Mouse (Mus musculus): ENCODE data around the gene Cpsf6. TPM values are rescaled to one million over a fixed set of nuclear protein-coding genes. Genes with fewer than 3 reads are reported as not detected.

Cpsf6 gene
- polyA plus RNA-seq (2015; fragmentation: Nextera tagmentation; extraction: Ambion mirVana) = 85.7 and 89.7 TPM in 2 replicates

- Histone ChIP-seq H3K4me2 (ENCODE audit: low read depth, low read length) (no peak within 1 kb of the TSS), H3K36me3 (ENCODE audit: control insufficient read depth, insufficient read depth) (no peaks in the 10 kb centered on the region), H3K27ac (ENCODE audit: low read length) (no peak within 1 kb of the TSS), H3K9ac (ENCODE audit: low read length) (no peak within 1 kb of the TSS), H3K4me1 (ENCODE audit: control insufficient read depth, insufficient read depth, low read length) (peaks cover 8% of the 10 kb centered on the region), H3K9me3 (replicated peaks; ENCODE audit: control insufficient read depth, low read length) (no peaks in the 10 kb centered on the region), H3K4me3 (ENCODE audit: low read length) (no peak within 1 kb of the TSS), H3K27me3 (ENCODE audit: control insufficient read depth, insufficient read depth, low read length) (no peaks in the 10 kb centered on the region)
- ATAC-seq (replicated peaks; ENCODE audit: extremely low read depth, insufficient read depth, low FRiP score) = no peak
- 85% methylated on average over 6 of the region's 6 CpGs for WGBS
Measured at GRCm38 (mm10) chr10:117379908-117380307, at the start of gene Cpsf6. Gene Cpsf6 (minus strand): TSS chr10:117380015.

GRCm38 (mm10) chr10:117426615-117426969 is 46.8 kb upstream of the Cpsf6 start:
- no peak overlapping the region for H3K27ac ChIP-seq (ENCODE audit: low read length)
- no peaks in the 10 kb centered on the region for H3K36me3 ChIP-seq (ENCODE audit: control insufficient read depth, insufficient read depth)
- H3K9me3 ChIP-seq (replicated peaks; ENCODE audit: control insufficient read depth, low read length) = no peaks in the 10 kb centered on the region
- H3K4me3 ChIP-seq (ENCODE audit: low read length) = no peak overlapping the region
- no peak overlapping the region for H3K9ac ChIP-seq (ENCODE audit: low read length)
- H3K4me2 ChIP-seq (ENCODE audit: low read depth, low read length) = no peak overlapping the region
- 70% methylated on average over 1 of the region's 1 CpGs for WGBS
- no peaks in the 10 kb centered on the region for H3K4me1 ChIP-seq (ENCODE audit: control insufficient read depth, insufficient read depth, low read length)
- no peak for ATAC-seq (replicated peaks; ENCODE audit: extremely low read depth, insufficient read depth, low FRiP score)
- H3K27me3 ChIP-seq (ENCODE audit: control insufficient read depth, insufficient read depth, low read length) = peaks cover 2% of the 10 kb centered on the region; the same call in 1 of the 2 replicates

- Histone ChIP-seq H3K27me3 (ENCODE audit: control insufficient read depth, insufficient read depth, low read length) (peaks cover under 1% of the 10 kb centered on the region; the same call in 1 of the 2 replicates), H3K4me1 (ENCODE audit: control insufficient read depth, insufficient read depth, low read length) (no peaks in the 10 kb centered on the region), H3K36me3 (ENCODE audit: control insufficient read depth, insufficient read depth) (no peaks in the 10 kb centered on the region), H3K9me3 (replicated peaks; ENCODE audit: control insufficient read depth, low read length) (no peaks in the 10 kb centered on the region), H3K27ac (ENCODE audit: low read length) (no peak overlapping the region), H3K9ac (ENCODE audit: low read length) (no peak overlapping the region), H3K4me3 (ENCODE audit: low read length) (no peak overlapping the region), H3K4me2 (ENCODE audit: low read depth, low read length) (no peak overlapping the region)
- 54% methylated on average over 11 of the region's 11 CpGs for WGBS
- no peak for ATAC-seq (replicated peaks; ENCODE audit: extremely low read depth, insufficient read depth, low FRiP score)
Measured at GRCm38 (mm10) chr10:117425907-117426614, 46.2 kb upstream of the Cpsf6 start.

GRCm38 (mm10) chr10:117425013-117425412 is 45.2 kb upstream of the Cpsf6 start:
- no peak overlapping the region for H3K27ac ChIP-seq (ENCODE audit: low read length)
- H3K27me3 ChIP-seq (ENCODE audit: control insufficient read depth, insufficient read depth, low read length) = no peaks in the 10 kb centered on the region
- WGBS = 88% methylated on average over 5 of the region's 5 CpGs
- no peaks in the 10 kb centered on the region for H3K36me3 ChIP-seq (ENCODE audit: control insufficient read depth, insufficient read depth)
- H3K4me1 ChIP-seq (ENCODE audit: control insufficient read depth, insufficient read depth, low read length) = no peaks in the 10 kb centered on the region
- H3K4me2 ChIP-seq (ENCODE audit: low read depth, low read length) = no peak overlapping the region
- H3K9ac ChIP-seq (ENCODE audit: low read length) = no peak overlapping the region
- no peak overlapping the region for H3K4me3 ChIP-seq (ENCODE audit: low read length)
- no peaks in the 10 kb centered on the region for H3K9me3 ChIP-seq (replicated peaks; ENCODE audit: control insufficient read depth, low read length)
- no peak for ATAC-seq (replicated peaks; ENCODE audit: extremely low read depth, insufficient read depth, low FRiP score)

- ATAC-seq (replicated peaks; ENCODE audit: extremely low read depth, insufficient read depth, low FRiP score) = no peak
- Histone ChIP-seq H3K27ac (ENCODE audit: low read length) (no peak overlapping the region), H3K36me3 (ENCODE audit: control insufficient read depth, insufficient read depth) (no peaks in the 10 kb centered on the region), H3K4me1 (ENCODE audit: control insufficient read depth, insufficient read depth, low read length) (no peaks in the 10 kb centered on the region), H3K4me2 (ENCODE audit: low read depth, low read length) (no peak overlapping the region), H3K27me3 (ENCODE audit: control insufficient read depth, insufficient read depth, low read length) (no peaks in the 10 kb centered on the region), H3K9ac (ENCODE audit: low read length) (no peak overlapping the region), H3K9me3 (replicated peaks; ENCODE audit: control insufficient read depth, low read length) (no peaks in the 10 kb centered on the region), H3K4me3 (ENCODE audit: low read length) (no peak overlapping the region)
- 44% methylated on average over 3 of the region's 3 CpGs for WGBS
Measured at GRCm38 (mm10) chr10:117424146-117424905, 44.5 kb upstream of the Cpsf6 start.

GRCm38 (mm10) chr10:117423025-117424002 is 43.5 kb upstream of the Cpsf6 start:
- H3K27me3 ChIP-seq (ENCODE audit: control insufficient read depth, insufficient read depth, low read length) = no peaks in the 10 kb centered on the region
- no peak overlapping the region for H3K9ac ChIP-seq (ENCODE audit: low read length)
- peaks cover 2% of the 10 kb centered on the region; the same call in 1 of the 2 replicates for H3K4me1 ChIP-seq (ENCODE audit: control insufficient read depth, insufficient read depth, low read length)
- no peak overlapping the region for H3K27ac ChIP-seq (ENCODE audit: low read length)
- H3K9me3 ChIP-seq (replicated peaks; ENCODE audit: control insufficient read depth, low read length) = no peaks in the 10 kb centered on the region
- no peak overlapping the region for H3K4me2 ChIP-seq (ENCODE audit: low read depth, low read length)
- 75% methylated on average over 17 of the region's 17 CpGs for WGBS
- no peak overlapping the region for H3K4me3 ChIP-seq (ENCODE audit: low read length)
- no peaks in the 10 kb centered on the region for H3K36me3 ChIP-seq (ENCODE audit: control insufficient read depth, insufficient read depth)
- no peak for ATAC-seq (replicated peaks; ENCODE audit: extremely low read depth, insufficient read depth, low FRiP score)

- H3K27ac ChIP-seq (ENCODE audit: low read length) = no peak overlapping the region
- no peak overlapping the region for H3K4me2 ChIP-seq (ENCODE audit: low read depth, low read length)
- H3K4me1 ChIP-seq (ENCODE audit: control insufficient read depth, insufficient read depth, low read length) = peaks cover 11% of the 10 kb centered on the region
- no peak for ATAC-seq (replicated peaks; ENCODE audit: extremely low read depth, insufficient read depth, low FRiP score)
- no peaks in the 10 kb centered on the region for H3K36me3 ChIP-seq (ENCODE audit: control insufficient read depth, insufficient read depth)
- 79% methylated on average over 6 of the region's 6 CpGs for WGBS
- H3K9ac ChIP-seq (ENCODE audit: low read length) = no peak overlapping the region
- H3K4me3 ChIP-seq (ENCODE audit: low read length) = no peak overlapping the region
- no peaks in the 10 kb centered on the region for H3K9me3 ChIP-seq (replicated peaks; ENCODE audit: control insufficient read depth, low read length)
- H3K27me3 ChIP-seq (ENCODE audit: control insufficient read depth, insufficient read depth, low read length) = no peaks in the 10 kb centered on the region
Measured at GRCm38 (mm10) chr10:117422174-117422808, 42.5 kb upstream of the Cpsf6 start.

- Histone ChIP-seq H3K4me1 (ENCODE audit: control insufficient read depth, insufficient read depth, low read length) (peaks cover 13% of the 10 kb centered on the region), H3K27me3 (ENCODE audit: control insufficient read depth, insufficient read depth, low read length) (no peaks in the 10 kb centered on the region), H3K36me3 (ENCODE audit: control insufficient read depth, insufficient read depth) (no peaks in the 10 kb centered on the region), H3K27ac (ENCODE audit: low read length) (no peak overlapping the region), H3K9ac (ENCODE audit: low read length) (no peak overlapping the region), H3K9me3 (replicated peaks; ENCODE audit: control insufficient read depth, low read length) (no peaks in the 10 kb centered on the region), H3K4me2 (ENCODE audit: low read depth, low read length) (no peak overlapping the region), H3K4me3 (ENCODE audit: low read length) (no peak overlapping the region)
- 72% methylated on average over 7 of the region's 7 CpGs for WGBS
- ATAC-seq (replicated peaks; ENCODE audit: extremely low read depth, insufficient read depth, low FRiP score) = no peak
Measured at GRCm38 (mm10) chr10:117421283-117422107, 41.7 kb upstream of the Cpsf6 start.
